29 mouse cellular contexts compared by ENCODE assay signal in genomic region chr5:65022006-65022405, GRCm38 (mm10). TPM values are rescaled to one million over a fixed set of nuclear protein-coding genes. Genes with fewer than 3 reads are reported as not detected.
DNase-seq lines count a peak whose midpoint lies in the region; ATAC-seq lines count a peak whose summit lies in the region.
"Had no signal": no experiment of that assay in that cellular context is flagged by ENCODE, and none has a peak within 500 bp of the region (broad histone marks: within the 10 kb centered on the region; RNA-seq: fewer than 3 reads in every experiment).

No protein-coding gene starts in this region.

- WGBS in intestine, embryonic 16.5 days: 91% methylated on average over 4 of the region's 4 CpGs

- H3K9ac ChIP-seq in intestine, embryonic 16.5 days (ENCODE audit: low read depth, low read length): no peak overlapping the region
- H3K9ac ChIP-seq: hindbrain, embryonic 13.5 days; limb, embryonic 12.5 days; lung, embryonic 15.5 days; neural tube, embryonic 12.5 days had no signal

- H3K4me3 ChIP-seq in intestine, embryonic 16.5 days (ENCODE audit: low read length): no peak overlapping the region
- H3K4me3 ChIP-seq: erythroblast, embryonic 14.5 days; hindbrain, embryonic 13.5 days; limb, embryonic 12.5 days; lung, embryonic 15.5 days; midbrain, embryonic 10.5 days; myocyte; neural tube, embryonic 12.5 days had no signal

- peaks cover 10% of the 10 kb centered on the region for H3K36me3 ChIP-seq in intestine, embryonic 16.5 days (ENCODE audit: control insufficient read depth, insufficient read depth, low read length)
- H3K36me3 ChIP-seq: hindbrain, embryonic 13.5 days; midbrain, embryonic 10.5 days; neural tube, embryonic 12.5 days had no signal

- H3K27ac ChIP-seq in intestine, embryonic 16.5 days (ENCODE audit: low read length): no peak overlapping the region
- H3K27ac ChIP-seq: hindbrain, embryonic 13.5 days; limb, embryonic 12.5 days; lung, embryonic 15.5 days; midbrain, embryonic 10.5 days; neural tube, embryonic 12.5 days had no signal

- intact Hi-C loops in left cerebral cortex, postnatal 14 days (cut with DNase I): no loop called here
- intact Hi-C loops in left cerebral cortex, postnatal 10 days (cut with DNase I): no loop called here

- no peaks in the 10 kb centered on the region for H3K27me3 ChIP-seq in intestine, embryonic 16.5 days (replicated peaks; ENCODE audit: control insufficient read depth, insufficient read depth, low read length)
- H3K27me3 ChIP-seq: hindbrain, embryonic 13.5 days; limb, embryonic 12.5 days; lung, embryonic 15.5 days; neural tube, embryonic 12.5 days had no signal

- no peak for ATAC-seq in intestine, embryonic 16.5 days
- ATAC-seq: forebrain, embryonic 16.5 days; intestine, postnatal 0 days had no signal

- H3K4me1 ChIP-seq in intestine, embryonic 16.5 days (ENCODE audit: control insufficient read depth, insufficient read depth, low read length): no peaks in the 10 kb centered on the region
- H3K4me1 ChIP-seq: lung, embryonic 15.5 days; midbrain, embryonic 10.5 days; neural tube, embryonic 12.5 days had no signal

- no peaks in the 10 kb centered on the region for H3K9me3 ChIP-seq in intestine, embryonic 16.5 days (ENCODE audit: control insufficient read depth, low read length)
- H3K9me3 ChIP-seq: hindbrain, embryonic 13.5 days; limb, embryonic 12.5 days; lung, embryonic 15.5 days; midbrain, embryonic 10.5 days; neural tube, embryonic 12.5 days had no signal

- H3K4me2 ChIP-seq in intestine, embryonic 16.5 days (ENCODE audit: low read depth, low read length): no peak overlapping the region
- H3K4me2 ChIP-seq: heart, embryonic 11.5 days; hindbrain, embryonic 13.5 days; limb, embryonic 12.5 days; liver, embryonic 11.5 days; lung, embryonic 15.5 days; neural tube, embryonic 12.5 days had no signal

- DNase-seq in layer of hippocampus, adult 11-12 months (ENCODE audit: low spot score): peak; percentile 33
- DNase-seq in layer of hippocampus, postnatal 10 days (ENCODE audit: low spot score in 2 of 2): no peak
- DNase-seq in left cerebral cortex, postnatal 14 days (ENCODE audit: low spot score in 2 of 2): peak; percentile 19 to 35
- DNase-seq in left cerebral cortex, postnatal 10 days (ENCODE audit: extremely low spot score in 1 of 2, low spot score in 2 of 2): no peak
- DNase-seq in brain, adult 2 months (ENCODE audit: low read depth, low spot score): peak; percentile 81
- peak; percentile 19 to 25 for DNase-seq in layer of hippocampus, postnatal 36 days
- DNase-seq in gastrocnemius, adult 8-10 months (ENCODE audit: low spot score in 2 of 2): no peak
- DNase-seq: adrenal gland, postnatal 14 days; cerebellum, adult 2 months; cerebellum, postnatal 14 days; gastrocnemius, postnatal 36 days; heart, adult 18-20 months; heart, postnatal 4 days; kidney, adult 9 months; kidney, postnatal 14 days; thymus, postnatal 4 days had no signal

RNA-seq across cellular contexts. Expression of gene Fam114a1, which starts 52.1 kb away (rescaled TPM):
- total RNA-seq in layer of hippocampus, postnatal 10 days (2021): 1 to 10 TPM; 5.3 to 5.8 TPM
- total RNA-seq in left cerebral cortex, postnatal 14 days (2021): 1 to 10 TPM; 4.8 to 5.9 TPM
- 1 to 10 TPM; 7.2 to 8.4 TPM for total RNA-seq in left cerebral cortex, postnatal 10 days (2021)
- 1 to 10 TPM; 3.7 to 6.1 TPM for total RNA-seq in layer of hippocampus, postnatal 36 days (2021)
- polyA plus RNA-seq in intestine, embryonic 16.5 days (2015; fragmentation: Nextera tagmentation; extraction: Ambion mirVana): 38.5 and 38.8 TPM in 2 replicates
- total RNA-seq in gastrocnemius, adult 8-10 months (2022): 1 to 10 TPM; 2.7 to 9.1 (median 4.0) TPM
- total RNA-seq: MEL had no signal
- polyA plus RNA-seq: erythroblast, embryonic 14.5 days had no signal

Comparison
In these comparisons a context has a peak if more than half of its experiments do, and no peak if none do; other contexts are left out.
1. DNase-seq: peak in layer of hippocampus, adult 11-12 months (single experiment), left cerebral cortex, postnatal 14 days (2 of 2), brain, adult 2 months (single experiment) and layer of hippocampus, postnatal 36 days (2 of 2); none in layer of hippocampus, postnatal 10 days (0 of 2), left cerebral cortex, postnatal 10 days (0 of 2) and gastrocnemius, adult 8-10 months (0 of 2).